Mouse (Mus musculus) G1E (cell line): ENCODE results near the gene Tap2. TPM values are rescaled to one million over a fixed set of nuclear protein-coding genes. Genes with fewer than 3 reads are reported as not detected.

Experiments
- ATAC-seq: 2 replicates; pipeline ENCODE4 v1.8.0; 2016; ENCODE audit warnings: mild to moderate bottlenecking; ENCODE audit not compliant: insufficient number of reproducible peaks, poor library complexity, low FRiP score, severe bottlenecking; ENCODE audit errors: extremely low read depth
- DNase-seq: peaks from one replicate; pipeline ENCODE4 v3.0.0; 2012; ENCODE audit warnings: low spot score
- H3K27me3 ChIP-seq: 2 replicates; pipeline ENCODE4 v1.6.1; 2012; ENCODE audit warnings: mild to moderate bottlenecking, low read length, inconsistent platforms; ENCODE audit not compliant: insufficient read depth
- H3K36me3 ChIP-seq: replicated peaks from 2 replicates; pipeline ENCODE3; 2012; ENCODE audit warnings: mild to moderate bottlenecking, inconsistent platforms
- H3K4me1 ChIP-seq: 2 replicates; pipeline ENCODE4 v1.6.1; 2012; ENCODE audit warnings: low read depth, low read length, inconsistent platforms, mixed read lengths; ENCODE audit not compliant: insufficient read depth
- H3K4me3 ChIP-seq: 2 replicates; pipeline ENCODE4 v1.5.1; 2012; ENCODE audit warnings: low read depth, mild to moderate bottlenecking, inconsistent platforms, low read length, moderate library complexity, mixed read lengths
- H3K9me3 ChIP-seq: replicated peaks from 2 replicates; pipeline ENCODE4 v1.6.1; 2012; ENCODE audit warnings: inconsistent platforms
- CTCF ChIP-seq: IDR thresholded peaks from 2 replicates; pipeline ENCODE4 v1.5.1; 2012; ENCODE audit warnings: low read depth, low read length, inconsistent platforms, mixed read lengths
- GATA1 ChIP-seq: IDR thresholded peaks from 2 replicates; pipeline ENCODE4 v1.6.1; 2012; ENCODE audit warnings: borderline replicate concordance, low read length, inconsistent platforms, mixed read lengths
- GATA2 ChIP-seq: IDR thresholded peaks from 2 replicates; pipeline ENCODE4 v1.6.1; 2012; ENCODE audit warnings: low read depth, low read length, inconsistent platforms, borderline replicate concordance
- POLR2AphosphoS5 ChIP-seq: IDR thresholded peaks from 2 replicates; pipeline ENCODE4 v1.6.1; 2012; ENCODE audit warnings: low read depth, low read length, inconsistent platforms; ENCODE audit not compliant: insufficient replicate concordance
- TAL1 ChIP-seq: conservative IDR thresholded peaks from 2 replicates; pipeline ENCODE4 v1.6.1; 2012; ENCODE audit warnings: low read depth, low read length, inconsistent platforms, mixed read lengths
- polyA plus RNA-seq: library from polyadenylated mRNA; stranded (reverse); fragments of >175 nt; gene quantifications from 2 replicates; pipeline ENCODE4 v1.2.3, GENCODE M21; 2012
- total RNA-seq, 2 experiments: library from RNA; stranded (forward) in 1 of 2; stranded (reverse) in 1 of 2; fragments of 200-1000 nt in 1 of 2; fragments of >200 nt in 1 of 2; fragmentation: Nextera tagmentation in 1 of 2; gene quantifications; 2 replicates each; pipeline ENCODE4 v1.2.3; 2014 to 2017

Gene Tap2
- total and polyA plus RNA-seq, 3 experiments, result 8.7 to 56.4 (median 13.4) TPM

- Histone ChIP-seq H3K4me1 (no peaks in the 10 kb centered on the region), H3K4me3 (no peak overlapping the region), H3K9me3 (peaks cover 14% of the 10 kb centered on the region), H3K27me3 (peaks cover 2% of the 10 kb centered on the region; the same call in 1 of the 2 replicates), H3K36me3 (no peaks in the 10 kb centered on the region)
- TF ChIP-seq POLR2AphosphoS5 (no peak), GATA2 (no peak), GATA1 (no peak), CTCF (no peak), TAL1 (no peak)
- DNase-seq (no peak), ATAC-seq (no peak)
Observed at GRCm38 (mm10) chr17:34172528-34172927, 30.8 kb upstream of the Tap2 start.

GRCm38 (mm10) chr17:34174075-34174474 is 29.3 kb upstream of the Tap2 start:
- Histone ChIP-seq H3K9me3 (peaks cover 14% of the 10 kb centered on the region), H3K4me3 (no peak overlapping the region), H3K27me3 (peaks cover 5% of the 10 kb centered on the region), H3K36me3 (no peaks in the 10 kb centered on the region), H3K4me1 (no peaks in the 10 kb centered on the region)
- DNase-seq, result no peak
- no peak for ATAC-seq
- no peak for TF ChIP-seq POLR2AphosphoS5
- TF ChIP-seq GATA2, result no peak

GRCm38 (mm10) chr17:34177179-34177578 is 26.1 kb upstream of the Tap2 start:
- no peak for DNase-seq
- no peaks in the 10 kb centered on the region for H3K4me1 ChIP-seq
- H3K9me3 ChIP-seq, result peaks cover 14% of the 10 kb centered on the region
- TF ChIP-seq CTCF (no peak; the same call in 1 of the 2 replicates), TAL1 (no peak), POLR2AphosphoS5 (no peak), GATA2 (no peak), GATA1 (no peak)
- peaks cover 18% of the 10 kb centered on the region for H3K27me3 ChIP-seq
- H3K4me3 ChIP-seq, result no peak overlapping the region
- ATAC-seq, result no peak
- H3K36me3 ChIP-seq, result no peaks in the 10 kb centered on the region

- peaks cover 23% of the 10 kb centered on the region for H3K27me3 ChIP-seq
- H3K4me1 ChIP-seq, result no peaks in the 10 kb centered on the region
- H3K9me3 ChIP-seq, result peaks cover 7% of the 10 kb centered on the region
- DNase-seq (no peak), ATAC-seq (no peak)
- no peak overlapping the region for H3K4me3 ChIP-seq
- no peaks in the 10 kb centered on the region for H3K36me3 ChIP-seq
- TF ChIP-seq GATA1 (no peak), TAL1 (no peak), POLR2AphosphoS5 (no peak), CTCF (no peak), GATA2 (no peak)
Observed at GRCm38 (mm10) chr17:34179019-34179418, 24.3 kb upstream of the Tap2 start.

GRCm38 (mm10) chr17:34179913-34180859 is 23.1 kb upstream of the Tap2 start:
- Histone ChIP-seq H3K27me3 (peaks cover 25% of the 10 kb centered on the region), H3K4me1 (no peaks in the 10 kb centered on the region), H3K36me3 (no peaks in the 10 kb centered on the region), H3K4me3 (no peak overlapping the region), H3K9me3 (peaks cover 7% of the 10 kb centered on the region)
- DNase-seq (no peak), ATAC-seq (no peak)
- TF ChIP-seq GATA1, result no peak

GRCm38 (mm10) chr17:34183564-34184219 is 19.6 kb upstream of the Tap2 start:
- no peak for DNase-seq
- ATAC-seq, result no peak
- H3K9me3 ChIP-seq, result no peaks in the 10 kb centered on the region
- H3K4me3 ChIP-seq, result no peak overlapping the region
- H3K27me3 ChIP-seq, result peaks cover 44% of the 10 kb centered on the region
- no peaks in the 10 kb centered on the region for H3K36me3 ChIP-seq
- no peak for TF ChIP-seq GATA1
- no peak for TF ChIP-seq GATA2
- no peak for TF ChIP-seq CTCF
- TF ChIP-seq TAL1, result no peak
- no peak for TF ChIP-seq POLR2AphosphoS5
- H3K4me1 ChIP-seq, result peaks cover 22% of the 10 kb centered on the region
